Mouse (Mus musculus) Patski (cell line): ENCODE measurements around the gene Lbh. TPM values are rescaled to one million over a fixed set of nuclear protein-coding genes. Genes with fewer than 3 reads are reported as not detected.

Source experiments
- ATAC-seq: fragments of 100-300 bp; one replicate; pipeline ENCODE4 v1.8.0; 2021
- CTCF ChIA-PET: fragments of 350-600 bp; sonication (Branson Sonifier 250); formaldehyde crosslinking; loops from one replicate; lab custom pipeline; 2022; ENCODE audit warnings: inconsistent platforms; lab: Charles Lee
- POLR2A ChIA-PET: fragments of 350-600 bp; sonication (Branson Sonifier 250); formaldehyde crosslinking; loops from one replicate; lab custom pipeline; 2022; ENCODE audit warnings: antibody characterized with exemption, inconsistent platforms; lab: Charles Lee
- DNase-seq: peaks from one replicate; pipeline ENCODE4 v3.0.0-alpha.2; 2011; ENCODE audit warnings: low read depth, low spot score
- H3K27me3 ChIP-seq: fragments of 371-371 bp; one replicate; pipeline ENCODE4 v1.5.1; 2021
- CTCF ChIP-seq: fragments of 100-300 bp; IDR thresholded peaks from one replicate; pipeline ENCODE4 v1.5.1; 2021
- in situ Hi-C: fragments of 300-500 bp; cut with MboI; formaldehyde crosslinking; loops from 3 replicates; pipeline ENCODE4 v1.11.1; 2018; ENCODE audit warnings: low pct_unique_long_range_greater_than_20kb, mixed read lengths
- polyA plus RNA-seq: library from polyadenylated mRNA; unstranded; gene quantifications from one replicate; pipeline ENCODE4 v1.2.3, GENCODE M21; 2021

The Lbh gene
- polyA plus RNA-seq, 1 experiment from 2014 or later = 72.5 TPM

GRCm38 (mm10) chr17:72953811-72954685, 35.9 kb downstream of the Lbh start:
- no peak for TF ChIP-seq CTCF
- ChIA-PET CTCF (interaction anchor here (1.0 to 2.5 kb wide), 2 partner anchors 13 to 30 kb away, joined by 3 to 6 read pairs; no protein-coding TSS in a partner anchor), POLR2A (no interaction called here)
- ATAC-seq = no peak
- in situ Hi-C loops = no loop called here
- no peaks in the 10 kb centered on the region for H3K27me3 ChIP-seq
- DNase-seq = no peak

GRCm38 (mm10) chr17:72955534-72955933, 37.4 kb downstream of the Lbh start:
- DNase-seq (peak; percentile 68), ATAC-seq (peak; percentile 57)
- ChIA-PET POLR2A (interaction anchor here (1.4 kb wide), 1 partner anchor 11 kb away, joined by 4 read pairs; no protein-coding TSS in a partner anchor), CTCF (interaction anchor here (2.5 kb wide), 1 partner anchor 11 kb away, joined by 6 read pairs; no protein-coding TSS in a partner anchor)
- no peak for TF ChIP-seq CTCF
- in situ Hi-C loops = no loop called here
- no peaks in the 10 kb centered on the region for H3K27me3 ChIP-seq

- H3K27me3 ChIP-seq = no peaks in the 10 kb centered on the region
- in situ Hi-C loops = no loop called here
- TF ChIP-seq CTCF = no peak
- DNase-seq (no peak), ATAC-seq (no peak)
- ChIA-PET POLR2A (interaction anchor here (1.4 kb wide), 1 partner anchor 13 kb away, joined by 4 read pairs; no protein-coding TSS in a partner anchor), CTCF (interaction anchor here (1.2 kb wide), 1 partner anchor 10 kb away, joined by 3 read pairs; no protein-coding TSS in a partner anchor)
These were observed 38.9 kb downstream of the Lbh start for GRCm38 (mm10) chr17:72957016-72957415.

- in situ Hi-C loops = no loop called here
- DNase-seq (no peak), ATAC-seq (peak; percentile 32)
- no peaks in the 10 kb centered on the region for H3K27me3 ChIP-seq
- POLR2A ChIA-PET = interaction anchor here (0.9 to 2.5 kb wide), 3 partner anchors 10 to 91 kb away, joined by 4 to 7 read pairs (median 4); no protein-coding TSS in a partner anchor
- TF ChIP-seq CTCF = no peak
- CTCF ChIA-PET = interaction anchor here (0.8 to 2.1 kb wide), 7 partner anchors 8 to 93 kb away, joined by 3 to 7 read pairs (median 4); no protein-coding TSS in a partner anchor
These were observed 40.8 kb downstream of the Lbh start for GRCm38 (mm10) chr17:72958886-72959285.

- no peak for TF ChIP-seq CTCF
- no peaks in the 10 kb centered on the region for H3K27me3 ChIP-seq
- ATAC-seq (peak; percentile 69), DNase-seq (peak; percentile 68)
- in situ Hi-C loops = no loop called here
- POLR2A ChIA-PET = interaction anchor here (0.9 to 2.5 kb wide), 4 partner anchors 9 to 91 kb away, joined by 4 to 7 read pairs (median 4); partner anchors contain the start of gene Lbh
- CTCF ChIA-PET = interaction anchor here (0.8 to 2.1 kb wide), 9 partner anchors 9 to 93 kb away, joined by 3 to 7 read pairs (median 3); no protein-coding TSS in a partner anchor
These were observed 41.5 kb downstream of the Lbh start for GRCm38 (mm10) chr17:72959497-72960039.

GRCm38 (mm10) chr17:72960243-72960642, 42.1 kb downstream of the Lbh start:
- peak; percentile 48 for ATAC-seq
- ChIA-PET POLR2A (interaction anchor here (1.4 to 2.5 kb wide), 2 partner anchors 9 to 42 kb away, joined by 5 to 7 read pairs; partner anchors contain the start of gene Lbh), CTCF (interaction anchor here (0.8 to 2.1 kb wide), 8 partner anchors 9 to 44 kb away, joined by 3 to 7 read pairs (median 3); no protein-coding TSS in a partner anchor)
- in situ Hi-C loops = no loop called here
- H3K27me3 ChIP-seq = no peaks in the 10 kb centered on the region
- no peak for TF ChIP-seq CTCF
- no peak for DNase-seq

GRCm38 (mm10) chr17:72960873-72961272, 42.8 kb downstream of the Lbh start:
- ChIA-PET CTCF (interaction anchor here (1.0 kb wide), 1 partner anchor 43 kb away, joined by 3 read pairs; no protein-coding TSS in a partner anchor), POLR2A (interaction anchor here (1.4 to 2.5 kb wide), 2 partner anchors 8 to 43 kb away, joined by 5 to 7 read pairs; partner anchors contain the start of gene Lbh)
- no peak for TF ChIP-seq CTCF
- DNase-seq (no peak), ATAC-seq (no peak)
- H3K27me3 ChIP-seq = no peaks in the 10 kb centered on the region
- in situ Hi-C loops = no loop called here

- in situ Hi-C loops = no loop called here
- DNase-seq = no peak
- CTCF ChIA-PET = no interaction called here
- no peak for TF ChIP-seq CTCF
- ATAC-seq = no peak
- POLR2A ChIA-PET = no interaction called here
- H3K27me3 ChIP-seq = no peaks in the 10 kb centered on the region
These were observed 44.0 kb downstream of the Lbh start for GRCm38 (mm10) chr17:72961953-72962630.

- ATAC-seq = no peak
- H3K27me3 ChIP-seq = no peaks in the 10 kb centered on the region
- in situ Hi-C loops = no loop called here
- no peak for TF ChIP-seq CTCF
- no peak for DNase-seq
- ChIA-PET POLR2A (interaction anchor here (0.6 to 1.2 kb wide), 3 partner anchors 47 to 87 kb away, joined by 3 to 4 read pairs (median 3); no protein-coding TSS in a partner anchor), CTCF (interaction anchor here (0.6 to 1.0 kb wide), 3 partner anchors 17 to 1084 kb away, joined by 3 to 4 read pairs (median 3); no protein-coding TSS in a partner anchor)
These were observed 47.6 kb downstream of the Lbh start for GRCm38 (mm10) chr17:72965687-72966086.
